Mouse (Mus musculus) megakaryocyte-erythroid progenitor cell, adult 5-6 weeks (primary cell): ENCODE data around the gene Sbds. TPM values are rescaled to one million over a fixed set of nuclear protein-coding genes. Genes with fewer than 3 reads are reported as not detected.

Experiments
- ATAC-seq: replicated peaks from 2 replicates; pipeline ENCODE4 v1.8.0; 2016; ENCODE audit warnings: mild to moderate bottlenecking, inconsistent platforms; ENCODE audit not compliant: severe bottlenecking, poor library complexity, low FRiP score, low TSS enrichment
- total RNA-seq, 2 experiments: library from RNA; stranded (forward) in 1 of 2; stranded (reverse) in 1 of 2; fragments of 200-1000, 215-1000 nt in 1 of 2; fragments of >200 nt in 1 of 2; fragmentation: Nextera tagmentation in 1 of 2; gene quantifications; 2 replicates each; pipeline ENCODE4 v1.2.3; 2014 to 2017

Gene Sbds
- total RNA-seq, 2 experiments from 2014 or later = 65.5 to 75.7 TPM

DNA sequence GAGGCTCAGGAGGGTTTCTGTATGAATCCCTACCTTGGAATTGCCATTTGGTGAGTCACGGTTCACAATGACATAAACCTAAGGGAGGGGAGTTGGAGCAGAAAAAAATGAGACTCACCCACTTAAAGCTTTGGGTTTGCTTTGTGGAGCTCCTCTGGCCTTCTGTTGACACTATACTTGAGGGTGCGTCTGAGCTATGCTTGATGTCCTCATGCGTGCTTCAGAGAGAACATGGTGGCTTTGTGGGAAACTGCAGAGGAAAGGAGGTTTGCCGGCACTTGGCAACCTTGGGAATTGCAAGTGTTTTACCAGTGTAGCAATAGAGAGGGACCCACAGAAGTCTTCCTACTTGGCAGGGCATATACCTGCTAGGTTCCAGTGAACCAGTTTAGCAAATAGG is 48.0 kb downstream of the Sbds start:
- no peak for ATAC-seq

DNA sequence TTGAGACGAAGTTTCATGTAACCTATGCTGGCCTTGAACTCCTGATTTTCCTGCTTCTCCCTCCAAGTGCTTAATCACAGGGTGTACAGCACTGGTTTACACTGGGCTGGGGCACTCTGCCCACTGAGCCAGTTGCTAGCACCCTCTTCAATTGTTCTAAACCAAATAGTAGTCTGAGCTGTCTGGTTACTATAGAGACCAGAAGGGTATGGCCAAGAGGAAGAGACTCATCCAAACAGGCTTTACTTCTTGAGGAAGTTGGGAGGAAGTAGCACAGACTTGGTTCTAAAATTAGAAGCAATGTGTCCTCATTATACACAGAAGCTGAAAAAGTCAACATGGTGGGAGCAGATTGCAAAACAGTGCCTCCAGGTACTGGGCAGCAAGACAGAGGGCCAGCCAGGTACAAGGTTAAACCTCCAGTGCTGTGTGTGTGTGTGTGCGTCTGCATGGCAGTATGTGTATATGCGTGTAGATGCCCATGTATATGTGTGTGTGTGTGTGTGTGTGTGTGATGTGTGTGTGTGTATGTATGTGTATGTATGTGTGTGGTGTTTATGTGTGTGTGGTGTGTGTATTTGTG is 49.8 kb downstream of the Sbds start:
- no peak for ATAC-seq

DNA sequence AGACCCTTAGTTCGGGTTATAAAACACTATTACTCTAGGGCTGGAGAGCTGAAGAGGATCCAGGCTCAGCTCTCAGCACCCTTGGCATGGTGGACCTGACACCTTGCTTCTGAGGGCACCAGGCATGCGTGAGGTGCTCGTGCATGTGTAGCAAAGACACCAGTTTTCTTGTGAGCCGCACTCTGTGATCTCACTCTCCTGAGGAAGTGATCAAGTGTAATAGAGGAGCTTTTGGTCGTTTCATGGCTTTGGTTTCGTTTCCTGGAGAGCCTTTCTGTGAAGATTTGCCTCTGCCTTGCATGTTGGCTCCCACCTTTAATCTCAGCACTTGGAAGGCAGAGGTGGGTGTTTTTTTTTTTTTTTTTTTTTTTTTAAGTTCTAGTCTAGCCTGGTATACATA is 50.8 kb downstream of the Sbds start:
- ATAC-seq = 0 out of 2 replicates have a peak, but pooled peaks have one; percentile 39

DNA sequence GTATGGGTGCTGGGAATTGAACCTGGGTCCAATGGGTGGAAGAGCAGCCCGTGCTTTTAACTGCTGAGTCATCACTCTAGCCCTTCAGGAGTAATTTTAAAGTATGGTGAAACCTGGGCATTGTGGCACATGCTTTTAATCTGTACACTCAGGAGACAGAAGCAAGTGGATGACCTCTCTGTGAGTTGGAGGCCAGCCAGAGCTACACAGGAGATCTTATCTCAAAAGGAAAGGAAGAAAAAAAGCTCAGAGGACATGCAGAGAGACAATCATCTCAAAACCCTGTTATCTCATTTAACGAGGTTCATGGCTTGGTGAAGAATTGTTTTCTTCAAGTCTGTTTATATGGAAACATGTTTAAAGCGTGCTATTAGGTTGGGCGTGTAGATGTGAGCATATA is 51.4 kb downstream of the Sbds start:
- peak; percentile 46; the same call in 1 of the 2 replicates for ATAC-seq

DNA sequence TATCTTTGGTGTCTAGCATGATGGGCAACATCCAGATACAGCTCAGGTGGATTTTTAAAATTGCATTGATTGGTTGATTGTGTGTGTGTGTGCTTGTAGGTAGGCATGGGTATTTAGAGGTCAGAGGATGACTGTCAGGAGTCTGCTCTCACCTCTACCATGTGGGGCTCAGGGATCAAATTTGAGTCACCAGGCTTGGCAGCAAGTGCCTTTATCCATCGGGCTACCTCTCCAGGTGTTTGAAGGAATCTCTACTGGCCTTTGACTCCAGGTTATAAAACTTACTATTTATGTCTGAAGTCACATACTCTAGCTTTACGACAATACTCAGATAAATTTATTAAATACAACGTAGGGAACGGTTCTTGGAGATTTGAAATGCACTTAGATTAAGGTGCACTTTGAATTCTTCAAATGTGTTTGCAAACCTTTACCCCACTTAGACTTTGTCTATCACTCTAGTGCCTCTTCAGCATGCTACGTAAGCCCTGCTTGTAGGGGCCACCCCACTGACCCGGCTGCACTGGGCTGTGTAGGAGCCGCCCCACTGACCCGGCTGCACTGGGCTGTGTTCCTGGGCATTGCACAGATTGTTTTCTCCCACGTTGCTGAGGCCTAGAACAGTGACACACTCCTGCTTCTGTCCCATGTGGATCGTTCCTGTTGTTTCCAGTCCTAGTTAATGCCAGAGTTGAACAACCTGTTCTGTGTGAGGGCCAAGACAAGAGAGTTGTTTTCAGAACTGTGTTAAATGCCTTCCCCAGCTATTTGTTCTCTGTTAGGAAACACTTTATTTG is 54.9 kb downstream of the Sbds start:
- ATAC-seq = no peak

DNA sequence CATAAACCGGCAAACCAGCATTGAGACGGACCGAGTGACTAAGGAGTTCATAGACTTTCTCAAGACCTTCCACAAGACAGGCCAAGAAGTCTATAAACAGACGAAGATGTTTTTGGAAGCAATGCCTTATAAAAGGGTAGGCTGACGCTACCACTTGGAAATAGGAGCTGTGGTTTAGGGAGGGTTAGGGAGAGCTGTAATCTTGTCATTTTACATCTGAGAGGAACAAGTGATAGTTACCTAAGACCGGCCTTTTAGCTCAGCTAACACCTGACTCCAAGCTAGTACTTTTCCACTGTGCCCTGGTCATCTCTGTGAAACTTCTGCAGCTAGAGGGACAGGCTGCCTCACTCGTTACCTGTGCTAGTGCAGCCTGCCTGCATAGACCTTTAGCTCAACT is 57.3 kb downstream of the Sbds start:
- no peak for ATAC-seq

DNA sequence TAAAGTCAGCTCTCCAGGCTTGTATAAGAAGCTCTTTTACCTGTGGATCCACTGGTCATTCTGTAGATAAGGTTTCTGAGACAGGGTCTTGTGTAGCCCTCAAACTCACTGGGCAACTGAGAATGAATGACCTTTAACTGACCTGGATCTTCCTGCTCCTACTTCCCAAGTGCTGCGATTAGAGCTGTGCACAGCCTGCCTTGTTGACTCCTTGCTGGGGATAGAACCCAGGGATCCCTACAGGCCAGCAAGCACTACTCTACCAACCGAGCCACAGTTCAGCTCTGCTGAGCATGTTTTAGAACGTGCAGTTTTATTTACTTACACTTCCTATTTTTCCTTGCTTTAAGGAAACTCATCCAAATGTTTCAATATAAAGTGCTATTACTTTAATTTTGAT is 57.9 kb downstream of the Sbds start:
- no peak for ATAC-seq

DNA sequence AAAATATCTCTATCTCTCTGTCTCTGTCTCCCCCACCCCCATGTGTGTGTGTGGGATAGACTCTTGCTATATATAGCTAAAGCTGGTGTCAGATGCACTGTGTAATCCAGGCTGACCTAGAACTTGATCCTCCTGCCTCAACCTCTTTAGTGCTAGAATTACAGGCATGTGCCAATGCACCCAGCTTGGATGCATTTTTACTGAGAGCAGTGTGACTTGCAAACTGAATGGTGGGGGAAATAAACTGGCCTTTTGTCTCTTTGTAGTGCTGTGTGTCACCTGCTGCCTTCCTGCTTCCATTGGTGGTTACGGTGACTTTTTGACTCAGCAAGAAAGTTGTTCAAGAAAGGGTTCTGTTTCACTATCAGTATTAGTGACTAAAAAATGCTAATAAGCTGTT is 59.0 kb downstream of the Sbds start:
- ATAC-seq = peak; percentile 56

Other genes with a start within 250 kb of the Sbds start
- gene Asl, start 226.3 kb downstream of the Sbds start, total RNA-seq (2014; fragmentation: Nextera tagmentation) = 13.7 and 19.9 TPM in 2 replicates
- 14.0 and 18.3 TPM in 2 replicates for gene Asl, start 226.3 kb downstream of the Sbds start, total RNA-seq (2017)
- gene Crcp, start 226.2 kb downstream of the Sbds start, total RNA-seq (2014; fragmentation: Nextera tagmentation) = 33.3 and 58.9 TPM in 2 replicates
- 43.5 and 120 TPM in 2 replicates for gene Crcp, start 226.2 kb downstream of the Sbds start, total RNA-seq (2017)
- gene Tpst1, start 182.2 kb downstream of the Sbds start, total RNA-seq (2014; fragmentation: Nextera tagmentation) = 12.1 and 17.6 TPM in 2 replicates
- 4.8 and 7.9 TPM in 2 replicates for gene Tpst1, start 182.2 kb downstream of the Sbds start, total RNA-seq (2017)
- gene Kctd7, start 110.7 kb downstream of the Sbds start, total RNA-seq (2014; fragmentation: Nextera tagmentation) = 5.0 and 12.8 TPM in 2 replicates
- gene Kctd7, start 110.7 kb downstream of the Sbds start, total RNA-seq (2017) = 6.6 and 8.2 TPM in 2 replicates
- gene Rabgef1, start 83.7 kb downstream of the Sbds start, total RNA-seq (2014; fragmentation: Nextera tagmentation) = 45.4 and 46.7 TPM in 2 replicates
- 56.0 and 60.5 TPM in 2 replicates for gene Rabgef1, start 83.7 kb downstream of the Sbds start, total RNA-seq (2017)
- 42.5 and 48.7 TPM in 2 replicates for gene Tmem248, start 38.4 kb downstream of the Sbds start, total RNA-seq (2014; fragmentation: Nextera tagmentation)
- 35.8 and 42.8 TPM in 2 replicates for gene Tmem248, start 38.4 kb downstream of the Sbds start, total RNA-seq (2017)
- gene Tyw1, start 89 bp upstream of the Sbds start, total RNA-seq (2014; fragmentation: Nextera tagmentation) = 23.2 and 28.4 TPM in 2 replicates
- gene Tyw1, start 89 bp upstream of the Sbds start, total RNA-seq (2017) = 49.8 and 50.9 TPM in 2 replicates
- gene Caln1, start 113.9 kb upstream of the Sbds start, total RNA-seq (2014; fragmentation: Nextera tagmentation) = not detected in 2 replicates
- gene Caln1, start 113.9 kb upstream of the Sbds start, total RNA-seq (2017) = not detected in 2 replicates
- gene A330070K13Rik, start 129.1 kb upstream of the Sbds start, total RNA-seq (2014; fragmentation: Nextera tagmentation) = not detected in 2 replicates
- gene A330070K13Rik, start 129.1 kb upstream of the Sbds start, total RNA-seq (2017) = not detected in 2 replicates